In genomic region chr5:117413507-117414501, GRCm38 (mm10) we compare ENCODE assay signal across 8 mouse cellular contexts. TPM values are rescaled to one million over a fixed set of nuclear protein-coding genes. Genes with fewer than 3 reads are reported as not detected.
A peak's percentile ranks its signal among the peaks of the same experiment; 100 is the strongest.
DNase-seq lines count a peak whose midpoint lies in the region; ATAC-seq and TF ChIP-seq lines count a peak whose summit lies in the region.

Ksr2 (plus strand) TSS chr5:117414000.

- TF ChIP-seq EP300 in heart, adult 2 months (IDR thresholded peaks at IDR 0.05; ENCODE audit: insufficient read depth, low read depth, low read length): no peak
- TF ChIP-seq EP300 in stomach, postnatal 0 days (optimal IDR thresholded peaks at IDR 0.05): no peak

- H3K9me3 ChIP-seq in limb, embryonic 10.5 days (replicated peaks): no peaks in the 10 kb centered on the region
- H3K9me3 ChIP-seq in midbrain, embryonic 10.5 days (replicated peaks): no peaks in the 10 kb centered on the region
- H3K9me3 ChIP-seq in stomach, postnatal 0 days (ENCODE audit: control insufficient read depth, low read length): no peaks in the 10 kb centered on the region

- peak within 1 kb of the TSS; percentile 89 for H3K4me2 ChIP-seq in stomach, postnatal 0 days (replicated peaks; ENCODE audit: low read depth)

- ATAC-seq in stomach, postnatal 0 days (ENCODE audit: low FRiP score, low TSS enrichment): peak; percentile 88

- intact Hi-C loops in heart, adult 2 months (cut with DNase I): no loop called here
- intact Hi-C loops in heart, postnatal 25 days (cut with DNase I): no loop called here

- peak within 1 kb of the TSS; percentile 37 for H3K4me3 ChIP-seq in heart, adult 2 months
- peak within 1 kb of the TSS; percentile 76 for H3K4me3 ChIP-seq in cerebellum, adult 2 months (replicated peaks; ENCODE audit: insufficient read depth, low read depth, low read length)
- H3K4me3 ChIP-seq in limb, embryonic 10.5 days: peak within 1 kb of the TSS; percentile 70
- peak within 1 kb of the TSS; percentile 88 for H3K4me3 ChIP-seq in midbrain, embryonic 10.5 days
- H3K4me3 ChIP-seq in stomach, postnatal 0 days (ENCODE audit: low read depth, low read length): peak within 1 kb of the TSS; percentile 51

- H3K27me3 ChIP-seq in heart, adult 2 months (ENCODE audit: control insufficient read depth, insufficient read depth, low read length): peaks cover 5% of the 10 kb centered on the region
- no peaks in the 10 kb centered on the region for H3K27me3 ChIP-seq in cerebellum, adult 2 months (ENCODE audit: control insufficient read depth, insufficient read depth, low read length)
- H3K27me3 ChIP-seq in limb, embryonic 10.5 days (ENCODE audit: low read depth, poor library complexity, severe bottlenecking): peaks cover 86% of the 10 kb centered on the region
- H3K27me3 ChIP-seq in midbrain, embryonic 10.5 days (ENCODE audit: low read depth, poor library complexity, severe bottlenecking): peaks cover 76% of the 10 kb centered on the region
- no peaks in the 10 kb centered on the region for H3K27me3 ChIP-seq in stomach, postnatal 0 days (ENCODE audit: control insufficient read depth, insufficient read depth, low read length)

- TF ChIP-seq CTCF in heart, adult 2 months (IDR thresholded peaks at IDR 0.05): no peak
- TF ChIP-seq CTCF in cerebellum, adult 2 months (IDR thresholded peaks at IDR 0.05; ENCODE audit: borderline replicate concordance, insufficient read depth, low read depth, low read length): no peak
- 0 out of 2 replicates have a peak, but pooled peaks have one; percentile 2 for TF ChIP-seq CTCF in stomach, postnatal 0 days (IDR thresholded peaks at IDR 0.05; ENCODE audit: low read depth)

- DNase-seq in heart, adult 2 months: peak in 1 of 2 experiments; percentile 11
- DNase-seq in heart, postnatal 25 days (ENCODE audit: low spot score): no peak
- peak; percentile 88 to 89 for DNase-seq in cerebellum, adult 2 months
- peak; percentile 20 for DNase-seq in forelimb bud, embryonic 11.5 days (ENCODE audit: low read depth, low spot score)
- peak; percentile 56 for DNase-seq in kidney, adult 18-20 months
- DNase-seq in limb, embryonic 10.5 days (ENCODE audit: low spot score): peak; percentile 71
- DNase-seq in midbrain, embryonic 10.5 days (ENCODE audit: low spot score): peak; percentile 84
- DNase-seq in stomach, postnatal 0 days (ENCODE audit: low spot score): peak; percentile 84

- H3K4me1 ChIP-seq in heart, adult 2 months (ENCODE audit: control insufficient read depth, insufficient read depth, low read length): no peaks in the 10 kb centered on the region
- H3K4me1 ChIP-seq in cerebellum, adult 2 months (ENCODE audit: control insufficient read depth, insufficient read depth, low read length): peaks cover 4% of the 10 kb centered on the region; the same call in 1 of the 2 replicates
- peaks cover 20% of the 10 kb centered on the region for H3K4me1 ChIP-seq in limb, embryonic 10.5 days
- peaks cover 26% of the 10 kb centered on the region for H3K4me1 ChIP-seq in midbrain, embryonic 10.5 days
- H3K4me1 ChIP-seq in stomach, postnatal 0 days (replicated peaks; ENCODE audit: control insufficient read depth, insufficient read depth): no peaks in the 10 kb centered on the region

- H3K79me2 ChIP-seq in heart, adult 2 months (replicated peaks; ENCODE audit: control insufficient read depth, insufficient read depth, low read length): no peaks in the 10 kb centered on the region

- no peaks in the 10 kb centered on the region for H3K36me3 ChIP-seq in heart, adult 2 months (ENCODE audit: control insufficient read depth, insufficient read depth, low read length)
- no peaks in the 10 kb centered on the region for H3K36me3 ChIP-seq in limb, embryonic 10.5 days
- H3K36me3 ChIP-seq in midbrain, embryonic 10.5 days: no peaks in the 10 kb centered on the region
- H3K36me3 ChIP-seq in stomach, postnatal 0 days (ENCODE audit: control insufficient read depth, insufficient read depth, low read length): no peaks in the 10 kb centered on the region

- H3K27ac ChIP-seq in heart, adult 2 months: no peak within 1 kb of the TSS
- H3K27ac ChIP-seq in cerebellum, adult 2 months (ENCODE audit: insufficient read depth, low read length): peak within 1 kb of the TSS; percentile 90
- H3K27ac ChIP-seq in limb, embryonic 10.5 days: no peak within 1 kb of the TSS
- peak within 1 kb of the TSS; percentile 91 for H3K27ac ChIP-seq in midbrain, embryonic 10.5 days (replicated peaks)
- 0 out of 2 replicates have a peak within 1 kb of the TSS, but pooled peaks have one; percentile 30 for H3K27ac ChIP-seq in stomach, postnatal 0 days (replicated peaks)

- peak within 1 kb of the TSS; percentile 30; the same call in 1 of the 2 replicates for H3K9ac ChIP-seq in heart, adult 2 months (ENCODE audit: low read depth, low read length)
- H3K9ac ChIP-seq in stomach, postnatal 0 days (ENCODE audit: low read length): peak within 1 kb of the TSS; percentile 41; the same call in 1 of the 2 replicates

- TF ChIP-seq POLR2A in heart, adult 2 months (IDR thresholded peaks at IDR 0.05; ENCODE audit: insufficient read depth, low read depth, low read length): no peak
- peak; percentile 88 for TF ChIP-seq POLR2A in cerebellum, adult 2 months (IDR thresholded peaks at IDR 0.05; ENCODE audit: borderline replicate concordance, insufficient read depth, low read length)

- WGBS in heart, adult 2 months: 1% methylated on average over 84 of the region's 89 CpGs
- 1% methylated on average over 86 of the region's 89 CpGs for WGBS in cerebellum, adult 2 months
- WGBS in limb, embryonic 10.5 days: under 1% methylated on average over 88 of the region's 89 CpGs
- under 1% methylated on average over 88 of the region's 89 CpGs for WGBS in midbrain, embryonic 10.5 days
- under 1% methylated on average over 79 of the region's 89 CpGs for WGBS in stomach, postnatal 0 days

RNA-seq across cellular contexts. Expression of gene Ksr2, which starts in this region (rescaled TPM):
- under 1 TPM in 1 of 2 experiments, not detected in 1; 0.05 TPM for total RNA-seq in heart, adult 2 months (2021)
- 0.02 TPM in 1 of 2 replicates, not detected in the other for polyA plus RNA-seq in heart, adult 2 months (2012; rRNA removed)
- total RNA-seq in heart, postnatal 25 days (2021): not detected
- polyA plus RNA-seq in cerebellum, adult 2 months (2012; rRNA removed): 12.1 and 13.7 TPM in 2 replicates
- polyA plus RNA-seq in limb, embryonic 10.5 days (2016; fragmentation: Nextera tagmentation; extraction: Ambion mirVana): 0.01 TPM in 1 of 2 replicates, not detected in the other
- 0.52 and 0.68 TPM in 2 replicates for polyA plus RNA-seq in midbrain, embryonic 10.5 days (2016; fragmentation: Nextera tagmentation; extraction: Ambion mirVana)
- 0.16 and 0.24 TPM in 2 replicates for polyA plus RNA-seq in stomach, postnatal 0 days (2015; fragmentation: Nextera tagmentation; extraction: Ambion mirVana)

Comparison
In these comparisons a context has a peak if more than half of its experiments do, and no peak if none do; other contexts are left out.
1. Peak in DNase-seq and H3K4me3 ChIP-seq in limb, embryonic 10.5 days; RNA of the gene not detected or under 1 TPM.
2. Peak in DNase-seq, H3K4me3 ChIP-seq and H3K27ac ChIP-seq in midbrain, embryonic 10.5 days; RNA of the gene not detected or under 1 TPM.
3. Peak in DNase-seq, ATAC-seq, H3K4me3 ChIP-seq, H3K27ac ChIP-seq, H3K9ac ChIP-seq and H3K4me2 ChIP-seq in stomach, postnatal 0 days; RNA of the gene not detected or under 1 TPM.
4. H3K4me3 ChIP-seq: peak in every context shown above with its lines; median percentile 88 in midbrain, embryonic 10.5 days; 76 in cerebellum, adult 2 months; 70 in limb, embryonic 10.5 days; 51 in stomach, postnatal 0 days; 37 in heart, adult 2 months.